Mouse (Mus musculus) urinary bladder, postnatal 4 days (tissue): ENCODE results near the gene D330020A13Rik.

ENCODE experiments used
- DNase-seq, 2 experiments: peaks; one replicate each; pipeline ENCODE4 v3.0.0; 2021 to 2022; ENCODE audit warnings: low spot score in 2 of 2

Gene D330020A13Rik

GRCm38 (mm10) chr6:120294056-120294784 lies at the start of gene D330020A13Rik, which contains the start of gene B4galnt3:
Gene D330020A13Rik (plus strand): TSS chr6:120294364.
Gene B4galnt3 (minus strand): TSS chr6:120294559.
- DNase-seq = no peak

GRCm38 (mm10) chr6:120246676-120247075 lies 47.5 kb upstream of the D330020A13Rik start:
- no peak for DNase-seq

GRCm38 (mm10) chr6:120249831-120250230 lies 44.3 kb upstream of the D330020A13Rik start:
- DNase-seq = no peak

- DNase-seq = no peak
Observed at GRCm38 (mm10) chr6:120251010-120251409, 43.2 kb upstream of the D330020A13Rik start.

GRCm38 (mm10) chr6:120252741-120253140 lies 41.4 kb upstream of the D330020A13Rik start:
- no peak for DNase-seq

GRCm38 (mm10) chr6:120254640-120255039 lies 39.5 kb upstream of the D330020A13Rik start:
- no peak for DNase-seq

GRCm38 (mm10) chr6:120255144-120255543 lies 39.0 kb upstream of the D330020A13Rik start:
- DNase-seq = no peak

- no peak for DNase-seq
Observed at GRCm38 (mm10) chr6:120255701-120256100, 38.5 kb upstream of the D330020A13Rik start.

GRCm38 (mm10) chr6:120256431-120256935 lies 37.7 kb upstream of the D330020A13Rik start:
- DNase-seq = no peak

- no peak for DNase-seq
Observed at GRCm38 (mm10) chr6:120259481-120259880, 34.7 kb upstream of the D330020A13Rik start.

GRCm38 (mm10) chr6:120262886-120263531 lies 31.2 kb upstream of the D330020A13Rik start:
- no peak for DNase-seq

GRCm38 (mm10) chr6:120263608-120264007 lies 30.6 kb upstream of the D330020A13Rik start:
- no peak for DNase-seq

- no peak for DNase-seq
Observed at GRCm38 (mm10) chr6:120264151-120264550, 30.0 kb upstream of the D330020A13Rik start.

- no peak for DNase-seq
Observed at GRCm38 (mm10) chr6:120274181-120274580, 20.0 kb upstream of the D330020A13Rik start.

- no peak for DNase-seq
Observed at GRCm38 (mm10) chr6:120274887-120275286, 19.3 kb upstream of the D330020A13Rik start.

GRCm38 (mm10) chr6:120275301-120275700 lies 18.9 kb upstream of the D330020A13Rik start:
- no peak for DNase-seq

GRCm38 (mm10) chr6:120276874-120277449 lies 17.2 kb upstream of the D330020A13Rik start:
- no peak for DNase-seq

- no peak for DNase-seq
Observed at GRCm38 (mm10) chr6:120287279-120287678, 6.9 kb upstream of the D330020A13Rik start.

- DNase-seq = no peak
Observed at GRCm38 (mm10) chr6:120288541-120288940, 5.6 kb upstream of the D330020A13Rik start.

- no peak for DNase-seq
Observed at GRCm38 (mm10) chr6:120289430-120289829, 4.7 kb upstream of the D330020A13Rik start.

GRCm38 (mm10) chr6:120291396-120292009 lies 2.7 kb upstream of the D330020A13Rik start:
- no peak for DNase-seq

GRCm38 (mm10) chr6:120294785-120295133 lies 595 bp downstream of the D330020A13Rik start:
- DNase-seq = peak; percentile 52 to 66
